Mouse (Mus musculus) ES-Bruce4 (cell line): ENCODE data around the gene Agbl4.

ENCODE experiments used
- EP300 ChIP-seq: IDR thresholded peaks from 2 replicates; pipeline ENCODE4 v1.6.1; 2011; ENCODE audit warnings: low read depth, low read length; ENCODE audit not compliant: insufficient read depth
- POLR2A ChIP-seq: IDR thresholded peaks from one replicate; pipeline ENCODE4 v1.8.1; 2011; ENCODE audit warnings: low read length; ENCODE audit not compliant: insufficient read depth

- TF ChIP-seq POLR2A (no peak), EP300 (no peak)
Measured at GRCm38 (mm10) chr4:111670566-111671421, 1273.3 kb downstream of the Agbl4 start.
